Mouse (Mus musculus): ENCODE data around the gene Hist1h4i. TPM values are rescaled to one million over a fixed set of nuclear protein-coding genes. Genes with fewer than 3 reads are reported as not detected.

The Hist1h4i gene
- polyA plus RNA-seq, 2 experiments = 36.5 to 87.2 TPM

GRCm38 (mm10) chr13:21993957-21994738, 47.0 kb downstream of the Hist1h4i start:
- Histone ChIP-seq H3K4me1 (replicated peaks; ENCODE audit: control insufficient read depth in 2 of 2, insufficient read depth in 2 of 2, low read length in 1 of 2) (peaks cover 0 to 18% of the 10 kb centered on the region in 2 experiments; a peak in 3 of 4 replicates), H3K4me3 (ENCODE audit: insufficient read depth in 1 of 2, low read depth in 2 of 2, low read length in 2 of 2) (no peak overlapping the region), H3K36me3 (replicated peaks; ENCODE audit: control insufficient read depth, insufficient read depth, low read depth) (no peaks in the 10 kb centered on the region), H3K4me2 (ENCODE audit: low read depth) (peak overlapping the region; percentile 74), H3K9ac (replicated peaks) (no peak overlapping the region), H3K27ac (no peak overlapping the region), H3K9me3 (ENCODE audit: control insufficient read depth, low read length) (no peaks in the 10 kb centered on the region), H3K27me3 (ENCODE audit: control insufficient read depth, insufficient read depth, low read length) (peaks cover 39% of the 10 kb centered on the region)
- TF ChIP-seq CTCF (IDR thresholded peaks at IDR 0.05; ENCODE audit: low read depth) (no peak), EP300 (IDR thresholded peaks at IDR 0.05; ENCODE audit: low read depth) (no peak)
- DNase-seq (ENCODE audit: low read depth in 3 of 3, low spot score in 3 of 3) (no peak), ATAC-seq (ENCODE audit: insufficient read depth) (peak; percentile 83)
- WGBS (ENCODE audit: insufficient replicate concordance) = under 1% methylated on average over 22 of the region's 22 CpGs

GRCm38 (mm10) chr13:21992550-21992949, 48.6 kb downstream of the Hist1h4i start:
- H3K36me3 ChIP-seq (replicated peaks; ENCODE audit: control insufficient read depth, insufficient read depth, low read depth) = no peaks in the 10 kb centered on the region
- H3K9ac ChIP-seq (replicated peaks) = no peak overlapping the region
- DNase-seq (ENCODE audit: low read depth in 3 of 3, low spot score in 3 of 3) = no peak
- 73% methylated on average over 5 of the region's 5 CpGs for WGBS (ENCODE audit: insufficient replicate concordance)
- peaks cover 0 to 18% of the 10 kb centered on the region in 2 experiments; a peak in 3 of 4 replicates for H3K4me1 ChIP-seq (replicated peaks; ENCODE audit: control insufficient read depth in 2 of 2, insufficient read depth in 2 of 2, low read length in 1 of 2)
- no peak for ATAC-seq (ENCODE audit: insufficient read depth)
- H3K4me3 ChIP-seq (ENCODE audit: insufficient read depth in 1 of 2, low read depth in 2 of 2, low read length in 2 of 2) = no peak overlapping the region
- no peak overlapping the region for H3K27ac ChIP-seq
- peaks cover 23% of the 10 kb centered on the region for H3K27me3 ChIP-seq (ENCODE audit: control insufficient read depth, insufficient read depth, low read length)
- H3K9me3 ChIP-seq (ENCODE audit: control insufficient read depth, low read length) = no peaks in the 10 kb centered on the region
- TF ChIP-seq EP300 (IDR thresholded peaks at IDR 0.05; ENCODE audit: low read depth) (no peak), CTCF (IDR thresholded peaks at IDR 0.05; ENCODE audit: low read depth) (no peak)
- no peak overlapping the region for H3K4me2 ChIP-seq (ENCODE audit: low read depth)

Small RNA genes within 50 kb of the gene (microRNA-seq; reads per million reads assigned to microRNA genes)
- gene Gm26300 = not detected
- not detected for gene Gm44390
- not detected for gene Gm44486

Other genes starting within 250 kb of the Hist1h4i start
- gene Hist1h2bq, start 231.2 kb downstream of the Hist1h4i start, polyA plus RNA-seq (2012; rRNA removed) = 13.1 and 13.4 TPM in 2 replicates
- 16.9 and 21.6 TPM in 2 replicates for gene Hist1h2bq, start 231.2 kb downstream of the Hist1h4i start, polyA plus RNA-seq (2014; fragmentation: Nextera tagmentation; extraction: Ambion mirVana)
- 0.24 TPM in 1 of 2 replicates, not detected in the other for gene Hist1h2ao, start 230.9 kb downstream of the Hist1h4i start, polyA plus RNA-seq (2012; rRNA removed)
- gene Hist1h2ao, start 230.9 kb downstream of the Hist1h4i start, polyA plus RNA-seq (2014; fragmentation: Nextera tagmentation; extraction: Ambion mirVana) = 3.4 TPM in 1 of 2 replicates, not detected in the other
- not detected in 2 replicates for gene Hist1h4m, start 229.6 kb downstream of the Hist1h4i start, polyA plus RNA-seq (2012; rRNA removed)
- not detected in 2 replicates for gene Hist1h4m, start 229.6 kb downstream of the Hist1h4i start, polyA plus RNA-seq (2014; fragmentation: Nextera tagmentation; extraction: Ambion mirVana)
- gene Hist1h4n, start 209.2 kb downstream of the Hist1h4i start, polyA plus RNA-seq (2012; rRNA removed) = 37.4 and 50.3 TPM in 2 replicates
- 33.6 and 35.5 TPM in 2 replicates for gene Hist1h4n, start 209.2 kb downstream of the Hist1h4i start, polyA plus RNA-seq (2014; fragmentation: Nextera tagmentation; extraction: Ambion mirVana)
- gene Hist1h2ap, start 207.9 kb downstream of the Hist1h4i start, polyA plus RNA-seq (2012; rRNA removed) = 88.3 and 95.9 TPM in 2 replicates
- gene Hist1h2ap, start 207.9 kb downstream of the Hist1h4i start, polyA plus RNA-seq (2014; fragmentation: Nextera tagmentation; extraction: Ambion mirVana) = 6,830 and 6,963 TPM in 2 replicates
- 3.4 and 9.6 TPM in 2 replicates for gene Hist1h2br, start 207.6 kb downstream of the Hist1h4i start, polyA plus RNA-seq (2012; rRNA removed)
- gene Hist1h2br, start 207.6 kb downstream of the Hist1h4i start, polyA plus RNA-seq (2014; fragmentation: Nextera tagmentation; extraction: Ambion mirVana) = 18.0 and 22.9 TPM in 2 replicates
- 0.30 and 0.41 TPM in 2 replicates for gene Zfp184, start 96.3 kb downstream of the Hist1h4i start, polyA plus RNA-seq (2012; rRNA removed)
- 0.50 and 0.82 TPM in 2 replicates for gene Zfp184, start 96.3 kb downstream of the Hist1h4i start, polyA plus RNA-seq (2014; fragmentation: Nextera tagmentation; extraction: Ambion mirVana)
- gene Pom121l2, start 60.2 kb downstream of the Hist1h4i start, polyA plus RNA-seq (2012; rRNA removed) = not detected in 2 replicates
- not detected in 2 replicates for gene Pom121l2, start 60.2 kb downstream of the Hist1h4i start, polyA plus RNA-seq (2014; fragmentation: Nextera tagmentation; extraction: Ambion mirVana)
- 0.23 and 0.34 TPM in 2 replicates for gene Prss16, start 31.6 kb downstream of the Hist1h4i start, polyA plus RNA-seq (2012; rRNA removed)
- 0.33 and 0.39 TPM in 2 replicates for gene Prss16, start 31.6 kb downstream of the Hist1h4i start, polyA plus RNA-seq (2014; fragmentation: Nextera tagmentation; extraction: Ambion mirVana)
- gene Hist1h2ah, start 5.8 kb downstream of the Hist1h4i start, polyA plus RNA-seq (2012; rRNA removed) = 8.7 and 17.9 TPM in 2 replicates
- 12.0 TPM in 2 replicates for gene Hist1h2ah, start 5.8 kb downstream of the Hist1h4i start, polyA plus RNA-seq (2014; fragmentation: Nextera tagmentation; extraction: Ambion mirVana)
- gene Hist1h2bk, start 5.5 kb downstream of the Hist1h4i start, polyA plus RNA-seq (2012; rRNA removed) = 17.7 and 25.1 TPM in 2 replicates
- gene Hist1h2bk, start 5.5 kb downstream of the Hist1h4i start, polyA plus RNA-seq (2014; fragmentation: Nextera tagmentation; extraction: Ambion mirVana) = 1.0 and 3.1 TPM in 2 replicates
- gene Hist1h2ag, start 1.6 kb upstream of the Hist1h4i start, polyA plus RNA-seq (2012; rRNA removed) = 35.2 and 55.3 TPM in 2 replicates
- 15.5 and 18.0 TPM in 2 replicates for gene Hist1h2ag, start 1.6 kb upstream of the Hist1h4i start, polyA plus RNA-seq (2014; fragmentation: Nextera tagmentation; extraction: Ambion mirVana)
- 21.4 and 38.1 TPM in 2 replicates for gene Hist1h2bj, start 1.9 kb upstream of the Hist1h4i start, polyA plus RNA-seq (2012; rRNA removed)
- gene Hist1h2bj, start 1.9 kb upstream of the Hist1h4i start, polyA plus RNA-seq (2014; fragmentation: Nextera tagmentation; extraction: Ambion mirVana) = 11.2 and 12.4 TPM in 2 replicates
- gene Vmn1r188, start 43.1 kb upstream of the Hist1h4i start, polyA plus RNA-seq (2012; rRNA removed) = not detected in 2 replicates
- gene Vmn1r188, start 43.1 kb upstream of the Hist1h4i start, polyA plus RNA-seq (2014; fragmentation: Nextera tagmentation; extraction: Ambion mirVana) = not detected in 2 replicates
- not detected in 2 replicates for gene Vmn1r189, start 64.5 kb upstream of the Hist1h4i start, polyA plus RNA-seq (2012; rRNA removed)
- gene Vmn1r189, start 64.5 kb upstream of the Hist1h4i start, polyA plus RNA-seq (2014; fragmentation: Nextera tagmentation; extraction: Ambion mirVana) = not detected in 2 replicates
- gene Vmn1r191, start 142.6 kb upstream of the Hist1h4i start, polyA plus RNA-seq (2012; rRNA removed) = not detected in 2 replicates
- not detected in 2 replicates for gene Vmn1r191, start 142.6 kb upstream of the Hist1h4i start, polyA plus RNA-seq (2014; fragmentation: Nextera tagmentation; extraction: Ambion mirVana)
- gene Vmn1r192, start 149.8 kb upstream of the Hist1h4i start, polyA plus RNA-seq (2012; rRNA removed) = not detected in 2 replicates
- not detected in 2 replicates for gene Vmn1r192, start 149.8 kb upstream of the Hist1h4i start, polyA plus RNA-seq (2014; fragmentation: Nextera tagmentation; extraction: Ambion mirVana)
- not detected in 2 replicates for gene Vmn1r193, start 181.8 kb upstream of the Hist1h4i start, polyA plus RNA-seq (2012; rRNA removed)
- gene Vmn1r193, start 181.8 kb upstream of the Hist1h4i start, polyA plus RNA-seq (2014; fragmentation: Nextera tagmentation; extraction: Ambion mirVana) = not detected in 2 replicates
- not detected in 2 replicates for gene Vmn1r194, start 202.9 kb upstream of the Hist1h4i start, polyA plus RNA-seq (2012; rRNA removed)
- gene Vmn1r194, start 202.9 kb upstream of the Hist1h4i start, polyA plus RNA-seq (2014; fragmentation: Nextera tagmentation; extraction: Ambion mirVana) = not detected in 2 replicates
- gene Vmn1r195, start 229.2 kb upstream of the Hist1h4i start, polyA plus RNA-seq (2012; rRNA removed) = not detected in 2 replicates
- not detected in 2 replicates for gene Vmn1r195, start 229.2 kb upstream of the Hist1h4i start, polyA plus RNA-seq (2014; fragmentation: Nextera tagmentation; extraction: Ambion mirVana)
- not detected in 2 replicates for gene Vmn1r196, start 248.6 kb upstream of the Hist1h4i start, polyA plus RNA-seq (2012; rRNA removed)
- gene Vmn1r196, start 248.6 kb upstream of the Hist1h4i start, polyA plus RNA-seq (2014; fragmentation: Nextera tagmentation; extraction: Ambion mirVana) = not detected in 2 replicates

All from liver, embryonic 14.5 days (tissue).